19 mouse cellular contexts compared by ENCODE assay signal in the genomic region with DNA sequence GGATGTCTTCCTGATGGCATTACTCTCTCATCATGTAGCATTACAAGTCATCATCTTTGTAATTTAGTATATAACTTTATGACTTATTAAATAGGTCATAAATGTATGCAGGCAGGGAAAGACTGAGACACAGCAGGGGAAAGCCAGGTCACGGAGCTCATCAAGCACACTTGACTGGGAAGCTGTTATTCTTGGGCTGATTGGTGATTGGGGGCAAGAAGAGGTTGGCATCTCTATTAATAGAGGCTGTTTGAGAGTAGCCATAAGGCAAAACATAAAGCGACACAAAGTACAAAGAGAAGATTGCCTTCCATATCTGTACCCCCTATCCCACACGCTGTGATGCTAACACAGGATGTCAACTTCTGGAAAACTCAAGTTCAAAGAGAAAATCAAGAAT.
"Had no signal": no experiment of that assay in that cellular context is flagged by ENCODE, and none has a peak within 500 bp of the region (broad histone marks: within the 10 kb centered on the region; RNA-seq: fewer than 3 reads in every experiment).

No protein-coding gene starts in this region.

- H3K4me1 ChIP-seq: limb, embryonic 15.5 days; liver, embryonic 12.5 days; liver, embryonic 15.5 days; lung, embryonic 15.5 days; midbrain, embryonic 10.5 days; neural tube, embryonic 12.5 days; neural tube, embryonic 15.5 days had no signal

- H3K27me3 ChIP-seq: limb, embryonic 12.5 days; limb, embryonic 15.5 days; liver, embryonic 12.5 days; liver, embryonic 15.5 days; lung, embryonic 15.5 days; megakaryocyte, embryonic 14.5 days; neural tube, embryonic 12.5 days; neural tube, embryonic 15.5 days had no signal

- ATAC-seq: liver, embryonic 12.5 days had no signal

- H3K4me2 ChIP-seq: limb, embryonic 12.5 days; limb, embryonic 15.5 days; liver, embryonic 12.5 days; liver, embryonic 15.5 days; lung, embryonic 15.5 days; neural tube, embryonic 12.5 days; neural tube, embryonic 15.5 days had no signal

- H3K9me3 ChIP-seq: limb, embryonic 12.5 days; limb, embryonic 15.5 days; liver, embryonic 12.5 days; liver, embryonic 15.5 days; lung, embryonic 15.5 days; megakaryocyte, embryonic 14.5 days; midbrain, embryonic 10.5 days; neural tube, embryonic 12.5 days; neural tube, embryonic 15.5 days had no signal

- DNase-seq: kidney, adult 9 months; kidney, postnatal 14 days; kidney, postnatal 4 days; left cerebral cortex, postnatal 4 days; lung, adult 18-20 months; lung, postnatal 10 days; lung, postnatal 36 days; midbrain, embryonic 14.5 days; thymus, adult 18-20 months; thymus, postnatal 36 days had no signal

- H3K27ac ChIP-seq: limb, embryonic 12.5 days; limb, embryonic 15.5 days; liver, embryonic 12.5 days; liver, embryonic 15.5 days; lung, embryonic 15.5 days; midbrain, embryonic 10.5 days; neural tube, embryonic 12.5 days; neural tube, embryonic 15.5 days had no signal

- H3K36me3 ChIP-seq: limb, embryonic 12.5 days; limb, embryonic 15.5 days; liver, embryonic 12.5 days; liver, embryonic 15.5 days; lung, embryonic 15.5 days; midbrain, embryonic 10.5 days; neural tube, embryonic 12.5 days; neural tube, embryonic 15.5 days had no signal

- H3K9ac ChIP-seq: limb, embryonic 12.5 days; limb, embryonic 15.5 days; liver, embryonic 12.5 days; liver, embryonic 15.5 days; lung, embryonic 15.5 days; neural tube, embryonic 12.5 days; neural tube, embryonic 15.5 days had no signal

- H3K4me3 ChIP-seq: limb, embryonic 12.5 days; limb, embryonic 15.5 days; liver, embryonic 12.5 days; liver, embryonic 15.5 days; lung, embryonic 15.5 days; megakaryocyte, embryonic 14.5 days; midbrain, embryonic 10.5 days; neural tube, embryonic 12.5 days; neural tube, embryonic 15.5 days had no signal
